Mouse (Mus musculus): ENCODE measurements around the gene Rasl11a.

Rasl11a gene

DNA sequence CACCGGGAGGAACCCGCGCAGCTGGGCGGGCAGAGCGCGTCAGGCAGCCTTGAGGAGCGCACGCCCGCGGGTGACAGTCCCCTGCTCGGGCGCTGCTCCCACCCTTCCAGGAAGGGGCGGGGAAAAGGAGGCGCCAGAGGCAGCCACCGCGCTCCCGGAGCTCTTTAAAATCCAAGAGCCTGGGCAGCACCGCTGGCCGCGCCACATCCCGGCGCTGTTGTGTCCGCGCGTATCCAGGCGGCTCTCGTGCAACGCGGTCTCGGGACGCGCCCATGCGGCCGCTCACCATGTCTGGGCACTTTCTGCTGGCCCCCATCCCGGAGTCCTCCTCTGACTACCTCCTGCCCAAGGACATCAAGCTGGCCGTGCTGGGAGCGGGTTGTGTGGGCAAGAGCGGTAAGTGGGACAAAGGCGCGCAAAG lies at the start of gene Rasl11a:
TSS of gene Rasl11a (plus strand) at position 127 of the 421 bp plus-strand sequence.
- peak; percentile 94 for DNase-seq (ENCODE audit: low spot score)

DNA sequence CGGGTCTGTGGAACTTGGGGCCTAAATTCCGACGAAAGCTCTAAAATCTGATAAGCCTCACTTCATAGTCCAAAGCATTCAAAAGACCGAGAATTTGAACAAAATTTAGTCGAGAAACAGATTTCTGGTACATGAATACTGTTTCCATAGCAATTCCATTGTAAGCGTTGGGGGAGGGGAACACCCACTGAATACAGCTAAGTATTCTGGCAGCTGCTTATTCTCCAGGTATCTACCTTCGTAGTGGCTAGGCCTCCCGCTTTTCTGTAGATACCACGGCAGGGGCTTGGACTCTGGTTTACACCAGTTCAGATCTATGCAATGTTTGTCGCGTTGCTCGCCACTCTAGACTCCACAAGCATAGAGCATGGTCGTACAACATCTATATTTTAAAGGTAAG lies 49.1 kb upstream of the Rasl11a start:
- DNase-seq (ENCODE audit: low spot score) = no peak

- no peak for DNase-seq (ENCODE audit: low spot score)
Observed at GRCm38 (mm10) chr5:146798031-146798430, 46.8 kb upstream of the Rasl11a start.

DNA sequence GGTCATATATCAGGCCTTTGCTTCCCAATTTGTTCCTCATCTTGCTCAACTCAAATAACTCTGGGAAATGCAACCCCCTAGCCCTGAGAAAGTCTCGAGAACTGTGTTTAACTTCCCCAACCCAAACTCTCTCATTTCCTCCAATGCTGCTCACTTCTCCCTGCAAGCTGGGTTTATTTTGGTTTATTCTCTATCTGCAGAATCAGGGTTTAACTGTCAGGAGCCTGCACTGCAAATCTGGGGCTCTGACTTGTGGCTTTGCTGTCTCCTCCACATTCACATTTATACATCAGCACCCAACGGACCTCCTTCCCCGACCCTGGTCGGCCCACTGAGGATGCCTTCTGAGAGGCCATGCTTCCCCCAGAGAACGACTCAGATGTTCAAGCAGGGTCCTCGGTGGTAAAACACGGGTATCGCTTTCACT lies 38.9 kb upstream of the Rasl11a start:
- no peak for DNase-seq (ENCODE audit: low spot score)

DNA sequence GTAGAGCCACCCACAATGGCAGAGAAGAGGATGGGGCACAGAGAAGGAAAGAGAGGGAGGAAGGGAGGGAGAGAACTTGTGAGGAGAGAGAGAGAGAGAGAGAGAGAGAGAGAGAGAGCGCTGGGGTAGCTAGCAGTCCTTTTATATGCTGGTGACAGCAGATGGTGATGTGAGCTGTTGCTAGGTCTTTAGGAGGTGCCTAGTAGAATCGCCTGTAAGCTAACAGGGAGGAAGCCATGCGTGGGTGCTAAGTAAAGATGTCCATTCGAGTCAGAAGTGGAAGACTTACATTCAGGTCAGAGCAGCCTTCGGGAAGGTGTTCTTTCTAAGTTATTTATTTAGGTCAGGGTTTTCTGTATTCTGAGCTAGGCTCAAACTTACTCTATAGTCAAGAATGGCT lies 34.9 kb upstream of the Rasl11a start:
- no peak for DNase-seq (ENCODE audit: low spot score)

GRCm38 (mm10) chr5:146812866-146813265 lies 32.0 kb upstream of the Rasl11a start:
- DNase-seq (ENCODE audit: low spot score) = no peak

DNA sequence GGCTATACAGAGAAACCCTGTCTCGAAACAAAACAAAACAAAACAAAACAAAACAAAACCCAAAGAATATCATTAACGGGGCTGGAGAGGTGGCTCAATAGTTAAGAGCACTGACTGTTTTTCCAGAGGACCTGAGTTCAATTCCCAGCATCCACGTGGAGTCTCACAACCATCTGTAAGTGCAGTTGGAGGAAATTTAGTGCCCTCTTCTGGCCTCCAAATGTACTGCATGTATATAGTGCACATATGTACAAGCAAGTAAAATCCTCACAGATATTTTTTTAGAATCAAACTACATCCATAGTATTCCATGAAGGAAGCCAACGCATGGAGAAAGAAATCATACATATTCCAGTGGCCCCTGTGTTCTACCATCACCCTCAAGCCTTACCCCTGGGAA lies 31.4 kb upstream of the Rasl11a start:
- DNase-seq (ENCODE audit: low spot score) = no peak

DNA sequence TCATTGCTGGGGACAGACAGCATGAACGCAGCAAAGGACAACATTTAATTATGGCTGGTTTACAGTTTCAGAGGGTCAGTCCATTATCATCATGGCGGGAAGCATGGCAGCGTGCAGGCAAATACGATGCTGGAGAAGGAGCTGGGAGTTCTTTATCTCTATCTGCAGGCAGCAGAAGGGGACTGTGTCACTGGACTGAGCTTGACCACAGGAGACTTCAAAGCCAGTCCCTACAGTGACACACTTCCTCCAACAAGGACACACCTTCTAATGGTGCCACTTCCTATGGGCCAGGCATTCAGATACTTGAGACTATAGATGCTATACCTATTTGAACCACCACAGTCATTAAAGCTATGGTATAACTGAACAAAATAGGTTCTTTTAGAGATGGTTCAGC lies 29.5 kb upstream of the Rasl11a start:
- no peak for DNase-seq (ENCODE audit: low spot score)

DNA sequence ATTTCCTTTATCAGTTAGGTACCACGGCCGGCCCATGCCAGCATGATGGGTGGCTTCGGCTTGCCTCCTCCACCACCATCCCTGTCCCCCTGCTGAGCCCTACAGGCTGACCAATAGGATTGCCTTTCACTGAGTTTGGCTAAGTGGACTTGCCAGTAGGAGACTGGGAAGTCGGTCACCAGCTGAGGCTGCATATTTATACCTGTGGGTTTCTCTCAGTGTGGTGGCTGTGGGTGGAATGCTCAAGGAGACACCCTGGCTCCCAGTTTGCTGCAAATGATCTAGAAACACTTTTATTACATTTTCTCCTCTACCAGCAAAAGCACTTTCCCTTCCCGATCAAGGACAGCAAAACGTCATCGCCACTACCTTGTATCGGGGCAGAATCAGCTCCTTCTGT lies 27.3 kb upstream of the Rasl11a start:
- no peak for DNase-seq (ENCODE audit: low spot score)

DNA sequence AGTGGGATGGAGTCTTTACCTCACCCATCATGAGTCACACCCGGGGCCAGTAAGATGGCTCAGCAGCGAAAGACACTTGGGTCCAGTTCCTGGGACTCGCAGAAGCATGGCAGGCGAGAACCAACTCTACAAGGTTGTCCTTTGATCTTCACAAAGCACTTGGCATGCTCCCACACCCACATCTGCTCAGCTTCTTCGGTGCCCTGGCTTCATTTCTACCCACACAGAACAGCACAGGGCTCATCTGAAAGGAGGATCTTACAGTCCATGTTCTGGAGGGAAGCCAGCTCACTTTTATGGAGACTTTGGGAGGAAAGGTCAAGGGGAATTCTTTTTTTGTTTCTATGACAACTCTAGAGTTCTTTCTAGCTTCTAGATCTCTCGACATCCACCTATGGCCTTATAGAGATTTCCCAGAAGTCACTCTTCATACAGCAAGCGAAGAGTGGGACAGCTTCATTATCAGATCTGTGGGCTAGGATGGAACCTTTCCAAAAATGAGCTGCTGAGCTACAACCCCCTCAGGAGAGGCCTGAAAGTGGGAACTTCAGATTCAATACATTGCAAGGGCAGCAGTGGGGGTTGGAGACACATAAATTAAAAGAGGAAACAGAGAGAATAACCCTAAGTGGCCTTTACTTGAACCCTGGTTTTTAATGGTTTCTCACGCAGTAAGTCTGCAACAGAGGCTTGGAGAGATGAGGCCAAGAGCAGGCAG lies 25.8 kb upstream of the Rasl11a start:
- peak; percentile 68 for DNase-seq (ENCODE audit: low spot score)

GRCm38 (mm10) chr5:146823005-146823404 lies 21.9 kb upstream of the Rasl11a start:
- no peak for DNase-seq (ENCODE audit: low spot score)

- DNase-seq (ENCODE audit: low spot score) = no peak
Observed at GRCm38 (mm10) chr5:146829528-146829927, 15.3 kb upstream of the Rasl11a start.

GRCm38 (mm10) chr5:146832435-146832768 lies 12.5 kb upstream of the Rasl11a start:
- no peak for DNase-seq (ENCODE audit: low spot score)

DNA sequence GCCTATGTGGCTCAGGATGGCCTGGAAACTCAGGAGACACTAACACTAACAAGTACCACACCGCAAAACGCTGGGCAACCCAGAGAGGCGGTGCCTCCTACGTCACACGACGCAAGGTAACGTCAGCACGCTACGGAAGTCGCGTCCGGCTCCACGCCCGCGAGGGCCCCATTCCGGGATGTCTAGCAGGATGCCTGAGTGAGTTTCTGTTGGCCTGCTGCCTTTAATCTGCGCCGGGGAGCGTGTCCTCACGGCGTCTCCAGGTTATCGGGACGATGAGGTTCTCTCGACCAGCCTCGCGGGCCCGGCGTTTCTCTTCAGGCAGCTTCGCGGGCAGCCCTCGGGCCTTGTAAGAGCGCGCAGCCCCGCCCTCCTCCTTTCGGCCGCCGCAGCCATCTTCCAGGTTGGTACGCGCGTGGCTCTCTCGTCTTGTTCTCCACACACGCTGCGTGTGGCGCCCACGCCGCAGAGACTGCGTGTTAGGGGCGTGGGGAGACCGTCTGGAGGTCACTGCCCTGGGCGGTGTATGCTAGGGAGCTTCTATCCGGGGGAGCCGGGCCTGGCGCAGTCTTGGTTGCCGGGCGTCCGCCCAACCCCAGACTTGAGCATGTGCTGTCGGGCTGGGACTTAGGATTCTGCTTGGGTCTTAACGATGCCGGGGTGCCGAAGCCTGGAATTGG lies 12.0 kb upstream of the Rasl11a start, which contains the start of gene Rpl21:
TSS of gene Rpl21 (plus strand) at position 122 of the 680 bp plus-strand sequence.
- DNase-seq (ENCODE audit: low spot score) = peak; percentile 93

DNA sequence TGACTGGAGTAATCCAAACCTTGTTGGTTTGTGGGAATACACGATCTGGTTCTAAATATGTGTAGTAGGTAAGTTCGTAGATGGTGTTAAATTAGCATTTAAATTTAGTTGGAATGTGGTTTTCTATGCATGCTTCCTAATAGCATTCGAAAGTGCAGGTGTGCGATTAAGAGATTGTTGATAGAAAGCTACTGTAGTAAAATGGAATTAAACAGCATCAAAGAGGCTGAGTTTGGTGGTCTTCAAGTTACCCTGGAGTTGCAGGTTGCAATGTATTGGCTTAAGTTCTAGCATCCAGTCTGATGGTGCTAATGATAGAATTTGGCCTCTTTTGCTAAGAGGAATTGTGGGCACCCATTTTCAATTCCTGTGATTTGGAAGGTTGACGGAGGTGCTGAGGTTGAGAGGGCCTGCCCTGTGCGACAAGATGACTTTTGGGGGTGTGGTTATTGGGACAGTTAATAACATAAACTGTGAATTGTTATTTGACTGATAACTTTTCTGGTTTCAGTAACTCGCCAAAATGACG lies 11.1 kb upstream of the Rasl11a start:
- no peak for DNase-seq (ENCODE audit: low spot score)

DNA sequence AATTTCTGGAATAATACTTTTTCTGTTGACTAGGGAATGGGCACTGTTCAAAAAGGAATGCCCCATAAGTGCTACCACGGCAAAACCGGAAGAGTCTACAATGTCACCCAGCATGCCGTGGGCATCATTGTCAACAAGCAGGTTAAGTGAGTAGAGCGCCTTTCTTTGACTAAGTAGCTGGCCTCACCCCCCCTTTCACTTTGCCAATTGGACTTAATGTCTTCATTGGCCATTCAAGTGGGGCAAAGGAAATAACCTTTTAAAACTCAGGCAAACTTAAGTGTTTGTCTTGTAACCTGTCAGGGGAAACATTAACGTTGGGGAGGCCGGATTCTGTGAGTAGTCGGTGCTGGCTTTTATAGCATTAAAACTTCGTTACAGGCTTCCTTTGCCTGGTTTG lies 9.9 kb upstream of the Rasl11a start:
- DNase-seq (ENCODE audit: low spot score) = no peak

- DNase-seq (ENCODE audit: low spot score) = no peak
Observed at GRCm38 (mm10) chr5:146837967-146838720, 6.7 kb upstream of the Rasl11a start.

- no peak for DNase-seq (ENCODE audit: low spot score)
Observed at GRCm38 (mm10) chr5:146838836-146839648, 5.8 kb upstream of the Rasl11a start.

GRCm38 (mm10) chr5:146839760-146840159 lies 5.1 kb upstream of the Rasl11a start:
- no peak for DNase-seq (ENCODE audit: low spot score)

DNA sequence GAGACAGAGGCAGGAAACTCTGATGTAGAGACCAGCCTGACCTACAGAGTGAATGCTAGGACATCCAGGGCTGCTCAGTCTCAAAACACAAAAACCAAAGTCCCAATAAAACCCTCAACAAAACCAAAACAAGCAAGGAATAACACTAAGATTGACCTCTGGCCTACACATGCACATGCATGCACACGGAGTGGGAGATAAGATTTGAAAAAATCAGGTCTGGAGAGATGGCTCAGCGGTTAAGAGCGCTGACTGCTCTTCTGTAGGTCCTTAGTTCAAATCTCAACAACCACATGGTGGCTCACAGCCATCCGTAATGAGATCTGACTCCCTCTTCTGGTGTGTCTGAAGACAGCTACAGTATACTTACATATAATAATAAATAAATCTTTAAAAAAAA lies 4.4 kb upstream of the Rasl11a start:
- DNase-seq (ENCODE audit: low spot score) = no peak

DNA sequence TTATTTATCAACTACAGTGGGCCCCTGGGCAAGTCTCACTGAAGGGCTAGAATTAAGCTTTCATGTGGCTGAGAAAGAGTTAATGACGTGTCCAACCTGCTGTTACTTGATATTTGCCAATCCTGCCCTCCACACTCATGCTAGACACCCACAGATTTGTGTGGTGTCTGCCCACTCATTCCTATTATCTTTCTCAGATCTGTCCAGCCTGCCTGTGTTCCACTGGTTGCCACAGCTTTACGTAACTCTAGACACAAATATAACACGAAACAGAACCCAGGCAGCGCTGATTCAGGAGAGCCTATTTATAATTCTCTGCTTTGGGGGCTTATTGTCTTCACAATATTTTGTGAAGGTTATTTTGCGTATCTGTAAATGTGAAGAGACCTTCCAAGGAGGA lies 3.6 kb upstream of the Rasl11a start:
- DNase-seq (ENCODE audit: low spot score) = no peak

GRCm38 (mm10) chr5:146841996-146842395 lies 2.9 kb upstream of the Rasl11a start:
- no peak for DNase-seq (ENCODE audit: low spot score)

Data from MN1 (cell line).